Mouse (Mus musculus) erythroid progenitor cell, adult 5-6 weeks (primary cell): ENCODE results near the gene Slc12a8. TPM values are rescaled to one million over a fixed set of nuclear protein-coding genes. Genes with fewer than 3 reads are reported as not detected.

Experiments used
- ATAC-seq: replicated peaks from 2 replicates; pipeline ENCODE4 v1.8.0; 2016; ENCODE audit warnings: moderate number of reproducible peaks, mild to moderate bottlenecking, moderate TSS enrichment, inconsistent platforms; ENCODE audit not compliant: poor library complexity, low FRiP score, severe bottlenecking
- total RNA-seq, 2 experiments: library from RNA; stranded (forward) in 1 of 2; stranded (reverse) in 1 of 2; fragments of 150-400 nt in 1 of 2; fragments of 186-747, 209-891 nt in 1 of 2; gene quantifications; 2 replicates each; pipeline versions ENCODE4 v1.2.3 to v1.2.4; 2015 to 2017; ENCODE audit warnings: low replicate concordance in 2 of 2

Gene Slc12a8
- total RNA-seq, 2 experiments from 2014 or later = not detected

- no peak for ATAC-seq
Measured at GRCm38 (mm10) chr16:33605647-33606596, 88.8 kb downstream of the Slc12a8 start.

DNA sequence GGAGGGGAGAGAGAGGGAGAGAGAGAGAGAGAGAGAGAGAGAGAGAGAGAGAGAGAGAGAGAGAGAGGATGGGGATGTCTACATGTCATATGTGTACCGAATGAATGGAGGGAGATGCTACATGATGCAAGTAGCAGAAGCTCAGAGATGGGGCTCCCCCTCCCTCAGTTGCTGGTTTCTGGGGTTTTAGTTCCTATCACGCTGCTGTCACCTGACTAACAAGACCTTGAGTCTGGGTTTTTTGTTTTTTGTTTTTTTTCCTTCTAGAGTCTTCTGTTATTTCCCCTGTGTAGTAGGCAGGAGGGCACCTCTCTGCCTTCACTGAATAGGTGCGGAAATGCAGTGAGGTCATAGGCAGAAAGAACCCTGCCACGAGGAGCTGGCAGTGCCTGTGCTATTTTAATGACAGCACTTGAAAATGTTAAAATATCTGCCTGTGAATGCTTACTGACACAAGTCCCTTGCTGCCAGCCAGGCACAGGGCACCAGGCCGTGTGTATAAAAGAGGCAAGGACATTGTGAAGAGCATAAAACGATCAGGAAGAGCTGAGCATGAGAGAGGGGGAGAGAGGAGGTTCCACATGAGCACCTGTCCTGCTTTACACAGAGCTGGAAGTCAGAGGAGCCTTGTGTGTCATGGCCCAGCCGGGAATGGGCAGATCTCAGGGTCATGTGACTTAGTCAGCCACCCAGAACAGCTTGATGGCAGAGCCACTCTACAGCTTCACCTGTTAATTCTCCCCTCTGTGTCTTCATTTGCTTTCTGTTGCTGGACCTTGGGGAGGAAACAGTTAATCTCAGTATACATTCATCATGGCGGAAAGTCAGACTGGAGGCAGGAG is 89.8 kb downstream of the Slc12a8 start:
- no peak for ATAC-seq

DNA sequence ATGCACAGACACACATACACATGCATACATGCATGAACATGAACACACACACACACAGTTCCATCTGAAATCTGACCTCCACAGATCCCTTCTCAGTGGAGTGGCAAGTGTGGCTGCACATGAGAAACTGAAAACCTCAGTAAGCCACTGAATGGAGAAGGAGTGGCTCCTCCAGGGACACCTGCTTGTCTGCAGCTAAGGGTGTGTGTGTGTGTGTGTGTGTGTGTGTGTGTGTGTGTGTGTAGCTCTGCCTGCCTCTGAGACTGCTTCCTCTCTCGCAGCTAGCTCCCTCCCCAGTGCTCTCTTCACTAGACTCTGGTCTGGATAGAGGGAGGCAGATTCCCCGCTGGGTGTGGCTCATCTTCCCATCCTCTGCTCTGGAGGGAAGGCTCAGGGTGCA is 92.4 kb downstream of the Slc12a8 start:
- ATAC-seq = no peak

DNA sequence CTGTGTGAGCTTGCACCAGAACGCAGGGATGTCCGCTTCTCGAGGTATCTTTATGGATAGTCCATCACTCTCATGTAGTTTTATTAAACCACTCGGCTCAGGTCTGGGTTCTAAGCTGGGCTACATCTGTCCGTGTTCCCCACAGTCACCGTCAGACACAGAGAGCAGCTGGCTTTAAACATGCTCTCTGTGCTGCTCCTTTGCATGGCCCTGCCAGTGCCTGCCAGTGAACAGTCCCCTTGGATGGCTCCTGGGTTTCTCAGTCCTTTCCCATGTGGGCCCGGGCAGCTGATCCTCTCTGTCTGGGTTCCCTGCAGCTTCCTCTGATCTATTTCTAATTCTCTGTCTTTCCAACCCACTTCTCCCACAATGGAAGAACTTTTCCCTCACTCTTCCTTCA is 93.3 kb downstream of the Slc12a8 start:
- ATAC-seq = no peak

- no peak for ATAC-seq
Measured at GRCm38 (mm10) chr16:33611291-33611690, 94.2 kb downstream of the Slc12a8 start.

- no peak for ATAC-seq
Measured at GRCm38 (mm10) chr16:33612056-33612770, 95.1 kb downstream of the Slc12a8 start.

DNA sequence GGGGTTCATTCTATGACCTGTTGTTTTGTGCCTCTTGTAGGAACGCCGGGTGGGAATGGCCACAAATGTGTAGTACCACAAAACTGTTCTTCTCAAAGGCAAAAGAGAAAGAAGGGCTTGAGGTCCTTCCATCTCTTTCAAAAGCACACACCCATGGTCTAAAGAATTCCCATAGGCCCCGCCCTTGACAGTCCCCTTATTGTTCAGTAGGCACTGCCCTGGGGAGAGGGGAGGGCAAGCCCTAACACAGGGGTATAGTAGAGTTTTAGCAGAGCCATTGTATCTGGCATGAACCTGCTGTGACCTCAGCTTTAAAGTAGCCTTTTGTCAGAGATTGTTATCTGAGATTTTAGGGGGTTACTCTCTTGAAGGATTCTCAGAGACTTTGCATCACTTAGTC is 98.9 kb downstream of the Slc12a8 start:
- ATAC-seq = no peak

DNA sequence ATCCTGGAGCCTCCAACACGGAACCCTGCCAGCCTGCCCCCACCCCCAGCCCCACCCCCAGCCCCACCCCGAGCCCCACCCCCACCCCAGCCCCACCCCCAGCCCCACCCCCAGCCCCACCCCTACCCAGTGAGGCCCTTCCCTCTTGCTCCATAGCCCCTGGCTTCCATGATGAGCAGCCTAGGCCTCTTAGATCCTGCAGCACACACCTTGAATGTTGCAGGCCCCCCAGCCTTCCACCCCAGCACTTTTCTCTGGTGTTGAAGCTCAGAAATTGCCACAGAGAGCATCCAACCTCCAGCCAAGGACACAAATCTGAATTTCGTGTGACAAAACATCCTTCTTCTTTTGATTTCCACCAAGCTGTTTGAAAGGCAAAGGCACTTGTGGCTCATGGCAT is 104.7 kb downstream of the Slc12a8 start:
- no peak for ATAC-seq

GRCm38 (mm10) chr16:33624586-33624985 is 107.5 kb downstream of the Slc12a8 start:
- no peak for ATAC-seq

GRCm38 (mm10) chr16:33629539-33629938 is 112.4 kb downstream of the Slc12a8 start:
- no peak for ATAC-seq

- no peak for ATAC-seq
Measured at GRCm38 (mm10) chr16:33635836-33636595, 118.9 kb downstream of the Slc12a8 start.

- ATAC-seq = no peak
Measured at GRCm38 (mm10) chr16:33641779-33642178, 124.7 kb downstream of the Slc12a8 start.

- no peak for ATAC-seq
Measured at GRCm38 (mm10) chr16:33653116-33653515, 136.0 kb downstream of the Slc12a8 start.

- ATAC-seq = no peak
Measured at GRCm38 (mm10) chr16:33655443-33655842, 138.3 kb downstream of the Slc12a8 start.

DNA sequence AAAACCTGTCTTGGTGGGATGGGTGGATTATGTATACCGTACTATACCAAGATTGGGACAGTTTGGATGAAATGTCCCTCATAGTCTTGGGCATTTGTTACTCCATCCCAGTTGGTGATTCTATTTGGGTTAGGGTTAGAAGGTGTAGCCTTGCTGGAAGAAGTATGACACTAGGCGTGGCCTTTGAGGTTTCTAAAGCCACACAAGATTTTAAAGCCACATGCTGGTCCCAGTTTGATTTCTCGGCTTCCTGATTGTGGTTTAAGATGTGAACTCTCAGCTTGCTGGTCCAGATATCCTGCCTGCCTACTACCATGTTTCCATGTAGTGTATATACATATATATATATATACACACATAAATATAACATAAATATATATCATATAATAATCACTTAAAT is 140.1 kb downstream of the Slc12a8 start:
- no peak for ATAC-seq

- no peak for ATAC-seq
Measured at GRCm38 (mm10) chr16:33658121-33658520, 141.0 kb downstream of the Slc12a8 start.

DNA sequence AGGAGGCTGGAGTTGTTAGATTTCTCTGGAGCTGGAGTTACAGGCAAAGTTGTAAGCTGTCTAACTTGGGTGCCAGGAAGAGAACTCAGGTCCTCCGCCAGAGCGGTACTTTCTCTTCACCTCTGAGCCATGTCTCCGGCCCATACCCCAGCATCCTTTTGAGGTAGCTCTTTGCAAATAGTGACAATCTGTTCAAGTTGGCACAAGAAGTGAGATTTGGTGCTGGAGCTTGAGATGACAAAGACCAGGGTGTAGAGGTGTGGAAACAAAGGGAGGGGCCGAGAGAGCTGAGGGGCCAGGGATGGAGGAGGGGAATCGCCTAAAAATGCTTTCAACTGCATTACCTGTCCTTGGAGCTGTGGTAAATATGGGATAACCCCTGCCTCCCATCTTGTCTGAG is 142.4 kb downstream of the Slc12a8 start:
- no peak for ATAC-seq

GRCm38 (mm10) chr16:33660125-33660524 is 143.0 kb downstream of the Slc12a8 start:
- no peak for ATAC-seq

GRCm38 (mm10) chr16:33662841-33663240 is 145.7 kb downstream of the Slc12a8 start:
- no peak for ATAC-seq
